ENCODE assay signal across 9 mouse cellular contexts in genomic region chr5:28859604-28860371, GRCm38 (mm10).
A peak's percentile ranks its signal among the peaks of the same experiment; 100 is the strongest.
DNase-seq lines count a peak whose midpoint lies in the region; ATAC-seq and TF ChIP-seq lines count a peak whose summit lies in the region.
"Had no signal": no experiment of that assay in that cellular context is flagged by ENCODE, and none has a peak within 500 bp of the region (broad histone marks: within the 10 kb centered on the region; RNA-seq: fewer than 3 reads in every experiment).

No protein-coding gene starts in this region.

- H3K4me3 ChIP-seq in forebrain, embryonic 12.5 days (replicated peaks) = no peak overlapping the region
- no peak overlapping the region for H3K4me3 ChIP-seq in midbrain, postnatal 0 days (ENCODE audit: low read depth, low read length)
- H3K4me3 ChIP-seq in kidney, adult 2 months (ENCODE audit: insufficient read depth, low read depth, low read length) = no peak overlapping the region

- TF ChIP-seq POLR2A in brain, embryonic 14.5 days (IDR thresholded peaks at IDR 0.05; ENCODE audit: borderline replicate concordance, extremely low read depth, insufficient read depth, insufficient read length, poor library complexity, severe bottlenecking) = no peak
- TF ChIP-seq POLR2A in kidney, adult 2 months (IDR thresholded peaks at IDR 0.05; ENCODE audit: low read depth, low read length) = no peak

- peak; percentile 92 for DNase-seq in brain, embryonic 14.5 days (ENCODE audit: low read depth)
- peak; percentile 82 for DNase-seq in layer of hippocampus, adult 9-11 months
- peak; percentile 92 for DNase-seq in midbrain, postnatal 0 days (ENCODE audit: low spot score)
- no peak for DNase-seq in urinary bladder, postnatal 25 days (ENCODE audit: low spot score)
- DNase-seq in kidney, adult 2 months = no peak
- DNase-seq in urinary bladder, postnatal 36 days (ENCODE audit: low spot score in 2 of 2) = no peak
- no peak for DNase-seq in thymus, adult 18-20 months
- DNase-seq: kidney, adult 9 months had no signal

- 0 out of 2 replicates have a peak overlapping the region, but pooled peaks have one; percentile 42 for H3K27ac ChIP-seq in forebrain, embryonic 12.5 days
- peak overlapping the region; percentile 85 for H3K27ac ChIP-seq in midbrain, postnatal 0 days (ENCODE audit: low read depth, low read length)
- H3K27ac ChIP-seq in kidney, adult 2 months (ENCODE audit: insufficient read depth, low read depth, low read length) = no peak overlapping the region

- no peak overlapping the region for H3K4me2 ChIP-seq in forebrain, embryonic 12.5 days
- no peak overlapping the region for H3K4me2 ChIP-seq in midbrain, postnatal 0 days (ENCODE audit: low read depth, low read length, poor library complexity, severe bottlenecking)

- ATAC-seq in forebrain, embryonic 12.5 days (ENCODE audit: low FRiP score) = peak; percentile 88
- peak; percentile 90 for ATAC-seq in midbrain, postnatal 0 days (ENCODE audit: low FRiP score)

- H3K9ac ChIP-seq in forebrain, embryonic 12.5 days = no peak overlapping the region
- no peak overlapping the region for H3K9ac ChIP-seq in midbrain, postnatal 0 days (replicated peaks; ENCODE audit: low read length, poor library complexity, severe bottlenecking)

- peaks cover 13% of the 10 kb centered on the region for H3K4me1 ChIP-seq in forebrain, embryonic 12.5 days
- H3K4me1 ChIP-seq in midbrain, postnatal 0 days (ENCODE audit: insufficient read depth, low read length) = peaks cover 13% of the 10 kb centered on the region; the same call in 1 of the 2 replicates
- H3K4me1 ChIP-seq in kidney, adult 2 months (ENCODE audit: control insufficient read depth, insufficient read depth, low read length) = no peaks in the 10 kb centered on the region

- no peaks in the 10 kb centered on the region for H3K27me3 ChIP-seq in forebrain, embryonic 12.5 days
- no peaks in the 10 kb centered on the region for H3K27me3 ChIP-seq in midbrain, postnatal 0 days (ENCODE audit: insufficient read depth, low read length)
- no peaks in the 10 kb centered on the region for H3K27me3 ChIP-seq in kidney, adult 2 months (replicated peaks; ENCODE audit: control insufficient read depth, insufficient read depth, low read length)

- no peaks in the 10 kb centered on the region for H3K9me3 ChIP-seq in forebrain, embryonic 12.5 days
- no peaks in the 10 kb centered on the region for H3K9me3 ChIP-seq in midbrain, postnatal 0 days (ENCODE audit: low read length)

- TF ChIP-seq CTCF in brain, embryonic 14.5 days (IDR thresholded peaks at IDR 0.05; ENCODE audit: borderline replicate concordance, extremely low read depth, insufficient read depth, insufficient read length) = no peak
- no peak for TF ChIP-seq CTCF in midbrain, postnatal 0 days (IDR thresholded peaks at IDR 0.05)
- TF ChIP-seq CTCF in kidney, adult 2 months (conservative IDR thresholded peaks at IDR 0.05; ENCODE audit: insufficient read depth, insufficient read length, low read depth, low read length) = no peak

- H3K36me3 ChIP-seq in forebrain, embryonic 12.5 days (replicated peaks) = no peaks in the 10 kb centered on the region
- H3K36me3 ChIP-seq in midbrain, postnatal 0 days (ENCODE audit: insufficient read depth, low read length) = no peaks in the 10 kb centered on the region
- no peaks in the 10 kb centered on the region for H3K36me3 ChIP-seq in kidney, adult 2 months (ENCODE audit: control insufficient read depth, insufficient read depth, low read length)

- 42% methylated on average over 9 of the region's 9 CpGs for WGBS in forebrain, embryonic 12.5 days
- WGBS in midbrain, postnatal 0 days = 34% methylated on average over 9 of the region's 9 CpGs
- 78% methylated on average over 9 of the region's 9 CpGs for WGBS in kidney, adult 2 months

Comparison
In these comparisons a context has a peak if more than half of its experiments do, and no peak if none do; other contexts are left out.
1. DNase-seq: peak in brain, embryonic 14.5 days (single experiment), layer of hippocampus, adult 9-11 months (single experiment) and midbrain, postnatal 0 days (single experiment); none in urinary bladder, postnatal 25 days (single experiment), kidney, adult 2 months (single experiment), urinary bladder, postnatal 36 days (0 of 2) and thymus, adult 18-20 months (0 of 2).